Comparison of ENCODE assay signal across 8 mouse cellular contexts in the genomic region with DNA sequence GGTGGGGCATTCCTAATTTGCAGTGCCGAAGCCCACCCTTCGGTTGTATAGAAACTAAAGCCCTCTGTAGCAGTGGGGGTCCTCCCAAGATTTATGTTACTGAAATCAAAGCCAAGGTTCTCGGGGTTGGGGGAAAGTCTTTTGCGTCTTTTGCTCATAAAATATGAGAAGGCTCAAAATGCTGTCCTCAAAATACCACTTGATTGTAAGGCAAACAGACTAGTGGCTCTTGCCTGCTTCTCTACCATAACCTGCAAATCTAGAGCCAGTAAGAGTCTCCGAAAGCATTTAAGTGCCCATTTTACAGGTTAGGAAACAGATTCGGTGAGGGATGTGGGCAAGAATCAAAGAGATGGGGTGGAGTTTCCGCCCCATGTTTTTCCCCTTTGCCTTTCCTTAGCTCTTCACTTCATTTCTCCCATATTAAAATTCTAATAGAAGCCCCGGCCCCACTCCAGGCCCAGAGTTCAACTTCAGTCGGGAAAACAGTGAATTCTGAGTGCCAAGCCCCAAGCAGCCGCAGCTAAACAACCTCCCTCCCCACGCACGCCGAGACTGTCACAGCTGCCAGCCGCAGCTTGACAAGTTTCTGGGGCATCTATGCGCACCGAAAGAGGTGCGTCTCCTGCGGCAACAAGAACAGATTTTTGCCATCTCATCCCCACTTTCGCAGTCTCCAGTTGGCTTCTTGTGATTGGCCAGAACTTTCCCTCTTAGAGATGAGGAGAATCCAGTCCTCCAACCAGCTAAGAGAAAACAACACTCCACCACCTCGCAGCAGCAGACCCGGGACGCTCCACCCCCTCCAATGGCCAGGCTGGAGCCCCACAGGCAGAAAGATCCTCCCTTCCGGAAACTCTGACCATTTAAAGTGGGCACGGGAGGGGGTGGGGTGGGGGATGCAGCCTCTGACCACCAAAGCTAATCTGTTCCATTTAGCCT. TPM values are rescaled to one million over a fixed set of nuclear protein-coding genes. Genes with fewer than 3 reads are reported as not detected.
DNase-seq lines count a peak whose midpoint lies in the region; ATAC-seq and TF ChIP-seq lines count a peak whose summit lies in the region.

No protein-coding gene starts in this region.

- peaks cover 27% of the 10 kb centered on the region for H3K27me3 ChIP-seq in megakaryocyte, embryonic 14.5 days (replicated peaks)
- peaks cover 18% of the 10 kb centered on the region for H3K27me3 ChIP-seq in forebrain, embryonic 10.5 days (ENCODE audit: poor library complexity, severe bottlenecking)
- H3K27me3 ChIP-seq in heart, embryonic 13.5 days (replicated peaks): no peaks in the 10 kb centered on the region
- H3K27me3 ChIP-seq in kidney, embryonic 15.5 days: no peaks in the 10 kb centered on the region
- H3K27me3 ChIP-seq in limb, embryonic 15.5 days: no peaks in the 10 kb centered on the region
- H3K27me3 ChIP-seq in myocyte (ENCODE audit: control insufficient read depth, insufficient read depth, insufficient read length): no peaks in the 10 kb centered on the region

- TF ChIP-seq POLR2A in myocyte (IDR thresholded peaks at IDR 0.05; ENCODE audit: insufficient read length, low read depth): peak; percentile 84

- H3K9ac ChIP-seq in heart, embryonic 13.5 days: peak overlapping the region; percentile 89
- peak overlapping the region; percentile 50; the same call in 1 of the 2 replicates for H3K9ac ChIP-seq in kidney, embryonic 15.5 days
- H3K9ac ChIP-seq in limb, embryonic 15.5 days: peak overlapping the region; percentile 56; the same call in 1 of the 2 replicates

- no peaks in the 10 kb centered on the region for H3K79me2 ChIP-seq in myocyte (ENCODE audit: control insufficient read depth, insufficient read depth)

- peak overlapping the region; percentile 94 for H3K27ac ChIP-seq in forebrain, embryonic 10.5 days
- peak overlapping the region; percentile 91 for H3K27ac ChIP-seq in heart, embryonic 13.5 days (replicated peaks)
- peak overlapping the region; percentile 86 for H3K27ac ChIP-seq in kidney, embryonic 15.5 days
- H3K27ac ChIP-seq in limb, embryonic 15.5 days: peak overlapping the region; percentile 90

- H3K4me2 ChIP-seq in heart, embryonic 13.5 days: peak overlapping the region; percentile 92
- peak overlapping the region; percentile 96 for H3K4me2 ChIP-seq in kidney, embryonic 15.5 days
- peak overlapping the region; percentile 92 for H3K4me2 ChIP-seq in limb, embryonic 15.5 days
- peak overlapping the region; percentile 99 for H3K4me2 ChIP-seq in myocyte (ENCODE audit: low read depth)

- 2% methylated on average over 24 of the region's 24 CpGs for WGBS in forebrain, embryonic 10.5 days
- WGBS in heart, embryonic 13.5 days: 2% methylated on average over 24 of the region's 24 CpGs
- WGBS in kidney, embryonic 15.5 days: 2% methylated on average over 24 of the region's 24 CpGs
- 1% methylated on average over 24 of the region's 24 CpGs for WGBS in limb, embryonic 15.5 days

- no peak for ATAC-seq in megakaryocyte, adult 5-6 weeks (ENCODE audit: poor library complexity, severe bottlenecking)
- peak; percentile 64; the same call in 1 of the 2 replicates for ATAC-seq in heart, embryonic 13.5 days (ENCODE audit: extremely low read depth, insufficient number of reproducible peaks, low FRiP score, low TSS enrichment)
- peak; percentile 91 for ATAC-seq in kidney, embryonic 15.5 days (replicated peaks; ENCODE audit: low FRiP score)
- peak; percentile 84 for ATAC-seq in limb, embryonic 15.5 days (ENCODE audit: insufficient number of reproducible peaks, low FRiP score, low TSS enrichment, low read depth)

- peak overlapping the region; percentile 92 for H3K4me3 ChIP-seq in megakaryocyte, embryonic 14.5 days (replicated peaks)
- H3K4me3 ChIP-seq in forebrain, embryonic 10.5 days: peak overlapping the region; percentile 66
- H3K4me3 ChIP-seq in heart, embryonic 13.5 days: peak overlapping the region; percentile 69
- H3K4me3 ChIP-seq in kidney, embryonic 15.5 days (replicated peaks): peak overlapping the region; percentile 54
- peak overlapping the region; percentile 58 for H3K4me3 ChIP-seq in limb, embryonic 15.5 days
- H3K4me3 ChIP-seq in myocyte: peak overlapping the region; percentile 28

- peaks cover 19% of the 10 kb centered on the region for H3K4me1 ChIP-seq in megakaryocyte, embryonic 14.5 days
- H3K4me1 ChIP-seq in forebrain, embryonic 10.5 days: peaks cover 38% of the 10 kb centered on the region
- peaks cover 41% of the 10 kb centered on the region for H3K4me1 ChIP-seq in heart, embryonic 13.5 days
- peaks cover 26% of the 10 kb centered on the region for H3K4me1 ChIP-seq in kidney, embryonic 15.5 days
- H3K4me1 ChIP-seq in limb, embryonic 15.5 days: peaks cover 18% of the 10 kb centered on the region

- no peak overlapping the region for H3ac ChIP-seq in myocyte (ENCODE audit: control insufficient read depth, insufficient read length)

- H3K9me3 ChIP-seq in megakaryocyte, embryonic 14.5 days: peaks cover 13% of the 10 kb centered on the region
- no peaks in the 10 kb centered on the region for H3K9me3 ChIP-seq in forebrain, embryonic 10.5 days
- no peaks in the 10 kb centered on the region for H3K9me3 ChIP-seq in heart, embryonic 13.5 days
- H3K9me3 ChIP-seq in kidney, embryonic 15.5 days (replicated peaks): no peaks in the 10 kb centered on the region
- H3K9me3 ChIP-seq in limb, embryonic 15.5 days: no peaks in the 10 kb centered on the region

- no peaks in the 10 kb centered on the region for H3K36me3 ChIP-seq in megakaryocyte, embryonic 14.5 days (replicated peaks; ENCODE audit: low read length)
- H3K36me3 ChIP-seq in forebrain, embryonic 10.5 days (replicated peaks): no peaks in the 10 kb centered on the region
- no peaks in the 10 kb centered on the region for H3K36me3 ChIP-seq in heart, embryonic 13.5 days
- no peaks in the 10 kb centered on the region for H3K36me3 ChIP-seq in kidney, embryonic 15.5 days
- no peaks in the 10 kb centered on the region for H3K36me3 ChIP-seq in limb, embryonic 15.5 days
- H3K36me3 ChIP-seq in myocyte (ENCODE audit: control insufficient read depth, insufficient read depth): no peaks in the 10 kb centered on the region

- DNase-seq in forebrain, embryonic 10.5 days (ENCODE audit: extremely low spot score, low spot score): peak; percentile 82
- DNase-seq in testis, postnatal 14 days (ENCODE audit: low spot score): peak; percentile 84

TF ChIP-seq in myocyte, 11 proteins besides CTCF, POLR2A, EP300 and RAD21:
- TF ChIP-seq SRF (IDR thresholded peaks at IDR 0.05; ENCODE audit: control insufficient read depth, insufficient read length, low read depth) (peak; percentile 92), MYOG (IDR thresholded peaks at IDR 0.05; ENCODE audit: control insufficient read depth in 1 of 3, insufficient read depth in 1 of 3, insufficient read length in 2 of 3, low read depth in 2 of 3) (peak in 1 of 3 experiments; percentile 61), E2F4 (IDR thresholded peaks at IDR 0.05; ENCODE audit: insufficient read depth) (no peak), TCF12 (IDR thresholded peaks at IDR 0.05; ENCODE audit: insufficient read depth, poor library complexity, severe bottlenecking) (no peak), CEBPB (IDR thresholded peaks at IDR 0.05; ENCODE audit: insufficient read depth, poor library complexity, severe bottlenecking) (no peak), POLR2AphosphoS2 (IDR thresholded peaks at IDR 0.05; ENCODE audit: insufficient read length, low read depth) (peak; percentile 88), TCF3 (IDR thresholded peaks at IDR 0.05; ENCODE audit: insufficient read length, low read depth) (no peak), REST (IDR thresholded peaks at IDR 0.05; ENCODE audit: insufficient read depth, insufficient read length) (no peak), MYOD1 (IDR thresholded peaks at IDR 0.05; ENCODE audit: control insufficient read depth in 1 of 3, insufficient read length in 2 of 3, low read depth in 2 of 3) (peak in 2 of 3 experiments; percentile 49 to 77), USF1 (IDR thresholded peaks at IDR 0.05; ENCODE audit: low read depth) (no peak), MAX (IDR thresholded peaks at IDR 0.05; ENCODE audit: low read depth) (no peak)

RNA-seq across cellular contexts. Expression of gene Snap25, which starts 33.7 kb away (rescaled TPM):
- 0.12 TPM in 1 of 2 replicates, not detected in the other for polyA plus RNA-seq in megakaryocyte, embryonic 14.5 days (2012; ENCODE audit: insufficient read depth, low replicate concordance)
- not detected in 2 replicates for total RNA-seq in megakaryocyte, adult 5-6 weeks (2015)
- total RNA-seq in megakaryocyte, adult 5-6 weeks (2017): not detected in 2 replicates
- polyA plus RNA-seq in forebrain, embryonic 10.5 days (2016; fragmentation: Nextera tagmentation; extraction: Ambion mirVana): 3.6 and 4.7 TPM in 2 replicates
- polyA plus RNA-seq in heart, embryonic 13.5 days (2015; fragmentation: Nextera tagmentation; extraction: Ambion mirVana): 0.52 and 0.82 TPM in 2 replicates
- 2.1 and 6.7 TPM in 2 replicates for polyA plus RNA-seq in kidney, embryonic 15.5 days (2015; fragmentation: Nextera tagmentation; extraction: Ambion mirVana)
- polyA plus RNA-seq in limb, embryonic 15.5 days (2015; fragmentation: Nextera tagmentation; extraction: Ambion mirVana): 0.41 and 0.65 TPM in 2 replicates
- not detected for polyA plus RNA-seq in myocyte (2012; fragmentation: generic; extraction: Trizol)

Comparison
In these comparisons a context has a peak if more than half of its experiments do, and no peak if none do; other contexts are left out.
1. H3K4me3 ChIP-seq: peak in every context shown above with its lines; median percentile 92 in megakaryocyte, embryonic 14.5 days; 69 in heart, embryonic 13.5 days; 66 in forebrain, embryonic 10.5 days; 58 in limb, embryonic 15.5 days; 54 in kidney, embryonic 15.5 days; 28 in myocyte.